ENCODE assay signal across 8 mouse cellular contexts in the genomic region with DNA sequence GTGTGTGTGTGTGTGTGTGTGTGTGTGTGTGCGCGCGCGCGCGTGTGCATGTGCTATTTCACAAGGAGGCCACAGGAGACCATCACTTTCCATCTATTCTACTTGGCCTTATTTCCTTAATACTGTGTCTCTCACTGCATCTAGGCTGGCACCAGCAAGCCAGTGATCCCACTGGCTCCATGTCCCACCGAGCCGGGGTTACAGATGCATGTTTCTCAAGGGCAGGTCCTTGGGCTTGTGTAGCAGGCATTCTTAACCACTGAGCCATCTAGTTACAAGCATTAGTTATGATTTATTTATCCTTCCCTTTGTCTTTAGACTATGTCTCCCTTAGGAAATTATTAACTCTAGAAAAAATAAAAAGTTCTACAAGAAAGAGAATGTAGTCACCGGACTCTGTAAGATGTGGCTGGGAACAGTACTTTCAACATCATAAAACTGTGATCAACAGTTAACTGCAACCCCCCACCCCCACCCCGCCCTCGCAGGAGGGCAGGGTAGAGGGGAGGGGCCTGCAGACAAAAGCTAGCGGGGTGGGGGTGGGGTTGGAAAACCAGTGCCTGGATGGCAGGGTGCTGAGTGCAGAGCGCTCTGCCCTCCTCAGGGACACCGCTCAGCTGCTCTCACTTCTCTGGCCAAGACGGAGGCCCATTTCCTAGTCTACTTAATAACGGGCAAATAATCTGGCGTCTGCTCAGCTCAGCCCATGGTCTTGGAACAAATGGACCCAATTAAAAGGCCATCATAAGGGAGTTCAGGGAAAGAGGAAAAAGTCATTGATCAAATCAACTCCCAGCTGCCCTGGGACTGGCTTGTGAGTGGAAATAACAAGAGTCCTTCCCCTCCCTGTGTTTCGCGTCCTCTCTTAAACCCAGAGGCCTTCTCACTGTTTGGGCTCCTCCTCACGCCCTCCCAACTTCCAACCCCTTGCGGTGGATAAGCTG. TPM values are rescaled to one million over a fixed set of nuclear protein-coding genes. Genes with fewer than 3 reads are reported as not detected.
DNase-seq lines count a peak whose midpoint lies in the region; ATAC-seq lines count a peak whose summit lies in the region.

No protein-coding gene starts in this region.

- H3K27ac ChIP-seq in heart, embryonic 10.5 days: peak overlapping the region; percentile 62
- H3K27ac ChIP-seq in embryonic facial prominence, embryonic 12.5 days: peak overlapping the region; percentile 51; the same call in 1 of the 2 replicates
- H3K27ac ChIP-seq in kidney, embryonic 15.5 days: peak overlapping the region; percentile 78

- 0 out of 2 replicates have a peak, but pooled peaks cover 6% of the 10 kb centered on the region for H3K27me3 ChIP-seq in heart, embryonic 10.5 days (ENCODE audit: insufficient read depth, poor library complexity, severe bottlenecking)
- no peaks in the 10 kb centered on the region for H3K27me3 ChIP-seq in embryonic facial prominence, embryonic 12.5 days
- H3K27me3 ChIP-seq in kidney, embryonic 15.5 days: 0 out of 2 replicates have a peak, but pooled peaks cover 3% of the 10 kb centered on the region

- 35% methylated on average over 21 of the region's 21 CpGs for WGBS in heart, embryonic 10.5 days
- 39% methylated on average over 21 of the region's 21 CpGs for WGBS in embryonic facial prominence, embryonic 12.5 days
- 36% methylated on average over 21 of the region's 21 CpGs for WGBS in kidney, embryonic 15.5 days

- no peaks in the 10 kb centered on the region for H3K36me3 ChIP-seq in heart, embryonic 10.5 days
- no peaks in the 10 kb centered on the region for H3K36me3 ChIP-seq in embryonic facial prominence, embryonic 12.5 days
- H3K36me3 ChIP-seq in kidney, embryonic 15.5 days: no peaks in the 10 kb centered on the region

- H3K4me3 ChIP-seq in heart, embryonic 10.5 days: 0 out of 2 replicates have a peak overlapping the region, but pooled peaks have one; percentile 12
- H3K4me3 ChIP-seq in embryonic facial prominence, embryonic 12.5 days: no peak overlapping the region
- no peak overlapping the region for H3K4me3 ChIP-seq in kidney, embryonic 15.5 days (replicated peaks)

- H3K9me3 ChIP-seq in heart, embryonic 10.5 days: no peaks in the 10 kb centered on the region
- H3K9me3 ChIP-seq in embryonic facial prominence, embryonic 12.5 days: no peaks in the 10 kb centered on the region
- no peaks in the 10 kb centered on the region for H3K9me3 ChIP-seq in kidney, embryonic 15.5 days (replicated peaks)

- H3K4me1 ChIP-seq in heart, embryonic 10.5 days: peaks cover 22% of the 10 kb centered on the region
- peaks cover 11% of the 10 kb centered on the region; the same call in 1 of the 2 replicates for H3K4me1 ChIP-seq in embryonic facial prominence, embryonic 12.5 days
- peaks cover 25% of the 10 kb centered on the region for H3K4me1 ChIP-seq in kidney, embryonic 15.5 days

- 0 out of 2 replicates have a peak overlapping the region, but pooled peaks have one; percentile 9 for H3K4me2 ChIP-seq in embryonic facial prominence, embryonic 12.5 days (replicated peaks)
- peak overlapping the region; percentile 34 for H3K4me2 ChIP-seq in kidney, embryonic 15.5 days

- no peak for ATAC-seq in embryonic facial prominence, embryonic 12.5 days (ENCODE audit: insufficient number of reproducible peaks, insufficient read depth, low FRiP score, low TSS enrichment)
- ATAC-seq in kidney, embryonic 15.5 days (replicated peaks; ENCODE audit: low FRiP score): peak; percentile 85

- no peak overlapping the region for H3K9ac ChIP-seq in embryonic facial prominence, embryonic 12.5 days
- no peak overlapping the region for H3K9ac ChIP-seq in kidney, embryonic 15.5 days

- no peak for DNase-seq in heart, embryonic 10.5 days (ENCODE audit: low spot score)
- no peak for DNase-seq in heart, adult 9 months (ENCODE audit: low spot score in 2 of 2)
- peak; percentile 61 for DNase-seq in lung, postnatal 25 days (ENCODE audit: low spot score)
- DNase-seq in layer of hippocampus, postnatal 10 days (ENCODE audit: low spot score in 2 of 2): no peak
- DNase-seq in testis, postnatal 14 days (ENCODE audit: low spot score): no peak
- DNase-seq in adipocyte (ENCODE audit: low spot score): no peak

RNA-seq across cellular contexts. Expression of a gene that starts 10.3 kb away (rescaled TPM):
- polyA plus RNA-seq in heart, embryonic 10.5 days (2016; fragmentation: Nextera tagmentation; extraction: Ambion mirVana): 0.97 and 1.2 TPM in 2 replicates
- polyA plus RNA-seq in embryonic facial prominence, embryonic 12.5 days (2016; fragmentation: Nextera tagmentation; extraction: Ambion mirVana): 2.7 and 3.6 TPM in 2 replicates
- polyA plus RNA-seq in kidney, embryonic 15.5 days (2015; fragmentation: Nextera tagmentation; extraction: Ambion mirVana): 5.2 TPM in 2 replicates
- 1 to 10 TPM; 4.0 TPM for total RNA-seq in layer of hippocampus, postnatal 10 days (2021)

RNA-seq across cellular contexts. Expression of a gene that starts 27.9 kb away (rescaled TPM):
- 1.0 and 1.1 TPM in 2 replicates for polyA plus RNA-seq in heart, embryonic 10.5 days (2016; fragmentation: Nextera tagmentation; extraction: Ambion mirVana)
- polyA plus RNA-seq in embryonic facial prominence, embryonic 12.5 days (2016; fragmentation: Nextera tagmentation; extraction: Ambion mirVana): 0.83 and 1.2 TPM in 2 replicates
- polyA plus RNA-seq in kidney, embryonic 15.5 days (2015; fragmentation: Nextera tagmentation; extraction: Ambion mirVana): 1.1 and 1.5 TPM in 2 replicates
- 1 to 10 TPM; 1.2 to 2.2 TPM for total RNA-seq in layer of hippocampus, postnatal 10 days (2021)

RNA-seq across cellular contexts. Expression of a gene that starts 52.8 kb away (rescaled TPM):
- polyA plus RNA-seq in heart, embryonic 10.5 days (2016; fragmentation: Nextera tagmentation; extraction: Ambion mirVana): 7.9 and 10.1 TPM in 2 replicates
- polyA plus RNA-seq in embryonic facial prominence, embryonic 12.5 days (2016; fragmentation: Nextera tagmentation; extraction: Ambion mirVana): 11.0 and 11.1 TPM in 2 replicates
- 9.1 and 12.2 TPM in 2 replicates for polyA plus RNA-seq in kidney, embryonic 15.5 days (2015; fragmentation: Nextera tagmentation; extraction: Ambion mirVana)
- total RNA-seq in layer of hippocampus, postnatal 10 days (2021): 10 to 100 TPM; 76.5 to 81.6 TPM
